Mouse (Mus musculus) brain, embryonic 14.5 days (tissue): ENCODE data around the gene Aco2.

Experiments used
- CTCF ChIP-seq: fragments of 200-500 bp; IDR thresholded peaks from 2 replicates; pipeline ENCODE4 v1.5.1; 2012; ENCODE audit warnings: inconsistent platforms, mild to moderate bottlenecking, moderate library complexity, borderline replicate concordance; ENCODE audit not compliant: insufficient read depth, insufficient read length; ENCODE audit errors: extremely low read depth
- POLR2A ChIP-seq: fragments of 200-500 bp; IDR thresholded peaks from 2 replicates; pipeline ENCODE4 v1.6.1; 2012; ENCODE audit warnings: mild to moderate bottlenecking, inconsistent platforms, borderline replicate concordance; ENCODE audit not compliant: poor library complexity, insufficient read depth, insufficient read length, severe bottlenecking; ENCODE audit errors: extremely low read depth

GRCm38 (mm10) chr15:81932951-81933470 is 60.9 kb downstream of the Aco2 start:
- TF ChIP-seq CTCF, result no peak
- TF ChIP-seq POLR2A, result no peak
